Mouse (Mus musculus) spleen, postnatal 14 days (tissue): ENCODE results near the gene Col16a1.

Experiments
- DNase-seq, 2 experiments: peaks; one replicate each; pipeline ENCODE4 v3.0.0; 2021 to 2022; ENCODE audit warnings: low spot score in 2 of 2

The Col16a1 gene

GRCm38 (mm10) chr4:130130082-130130481 is 82.4 kb downstream of the Col16a1 start:
- DNase-seq: no peak

GRCm38 (mm10) chr4:130130641-130131350 is 83.2 kb downstream of the Col16a1 start:
- DNase-seq: no peak

- no peak for DNase-seq
These were observed 83.9 kb downstream of the Col16a1 start for GRCm38 (mm10) chr4:130131448-130132105.

- no peak for DNase-seq
These were observed 85.8 kb downstream of the Col16a1 start for GRCm38 (mm10) chr4:130133399-130133798.

GRCm38 (mm10) chr4:130138441-130139213 is 91.0 kb downstream of the Col16a1 start:
- peak in 1 of 2 experiments; percentile 58 for DNase-seq

- DNase-seq: no peak
These were observed 91.5 kb downstream of the Col16a1 start, which contains the start of gene Hcrtr1 for GRCm38 (mm10) chr4:130139214-130139492. Gene Hcrtr1, minus strand, starts transcription at chr4:130139359.

- no peak for DNase-seq
These were observed 93.4 kb downstream of the Col16a1 start for GRCm38 (mm10) chr4:130140992-130141402.

- no peak for DNase-seq
These were observed 94.1 kb downstream of the Col16a1 start for GRCm38 (mm10) chr4:130141786-130142185.

GRCm38 (mm10) chr4:130148405-130148804 is 100.8 kb downstream of the Col16a1 start:
- DNase-seq: no peak
